Mouse (Mus musculus): ENCODE measurements around the gene Hfe2.
"Not testable (repeated sequence)": the region's sequence is repeated elsewhere in the genome, so short reads cannot be mapped to it uniquely, and the experiment has no call there.

Hfe2 gene

GRCm38 (mm10) chr3:96524914-96525313 is at the start of gene Hfe2:
Hfe2 (plus strand) TSS chr3:96525172.
- no peak for DNase-seq

- no peak for DNase-seq
Measured at GRCm38 (mm10) chr3:96477084-96477483, 47.9 kb upstream of the Hfe2 start.

- no peak for DNase-seq
Measured at GRCm38 (mm10) chr3:96477558-96477957, 47.4 kb upstream of the Hfe2 start.

- no peak for DNase-seq
Measured at GRCm38 (mm10) chr3:96479249-96479648, 45.7 kb upstream of the Hfe2 start.

- DNase-seq, result no peak
Measured at GRCm38 (mm10) chr3:96480684-96481270, 44.2 kb upstream of the Hfe2 start.

- DNase-seq, result no peak
Measured at GRCm38 (mm10) chr3:96481856-96482255, 43.1 kb upstream of the Hfe2 start.

GRCm38 (mm10) chr3:96482451-96482850 is 42.5 kb upstream of the Hfe2 start:
- DNase-seq, result no peak

- not testable (repeated sequence) for DNase-seq
Measured at GRCm38 (mm10) chr3:96483044-96483443, 41.9 kb upstream of the Hfe2 start.

- no peak for DNase-seq
Measured at GRCm38 (mm10) chr3:96483946-96484345, 41.0 kb upstream of the Hfe2 start.

GRCm38 (mm10) chr3:96484921-96485320 is 40.1 kb upstream of the Hfe2 start:
- DNase-seq, result no peak

GRCm38 (mm10) chr3:96485361-96485760 is 39.6 kb upstream of the Hfe2 start:
- no peak for DNase-seq

- DNase-seq, result not testable (repeated sequence)
Measured at GRCm38 (mm10) chr3:96486064-96486827, 38.7 kb upstream of the Hfe2 start.

- DNase-seq, result not testable (repeated sequence)
Measured at GRCm38 (mm10) chr3:96486828-96487559, 38.0 kb upstream of the Hfe2 start.

GRCm38 (mm10) chr3:96487596-96488289 is 37.2 kb upstream of the Hfe2 start:
- peak; percentile 54 to 71 for DNase-seq

- not testable (repeated sequence) for DNase-seq
Measured at GRCm38 (mm10) chr3:96488290-96488906, 36.6 kb upstream of the Hfe2 start.

- not testable (repeated sequence) for DNase-seq
Measured at GRCm38 (mm10) chr3:96488907-96489629, 35.9 kb upstream of the Hfe2 start.

- DNase-seq, result not testable (repeated sequence)
Measured at GRCm38 (mm10) chr3:96489636-96490035, 35.3 kb upstream of the Hfe2 start.

GRCm38 (mm10) chr3:96494456-96494855 is 30.5 kb upstream of the Hfe2 start:
- DNase-seq, result not testable (repeated sequence)

GRCm38 (mm10) chr3:96494912-96495311 is 30.1 kb upstream of the Hfe2 start:
- no peak for DNase-seq

GRCm38 (mm10) chr3:96495490-96496210 is 29.3 kb upstream of the Hfe2 start:
- DNase-seq, result no peak

- no peak for DNase-seq
Measured at GRCm38 (mm10) chr3:96496216-96496615, 28.8 kb upstream of the Hfe2 start.
